Mouse (Mus musculus): ENCODE data around the gene Hif3a.

Hif3a gene

DNA sequence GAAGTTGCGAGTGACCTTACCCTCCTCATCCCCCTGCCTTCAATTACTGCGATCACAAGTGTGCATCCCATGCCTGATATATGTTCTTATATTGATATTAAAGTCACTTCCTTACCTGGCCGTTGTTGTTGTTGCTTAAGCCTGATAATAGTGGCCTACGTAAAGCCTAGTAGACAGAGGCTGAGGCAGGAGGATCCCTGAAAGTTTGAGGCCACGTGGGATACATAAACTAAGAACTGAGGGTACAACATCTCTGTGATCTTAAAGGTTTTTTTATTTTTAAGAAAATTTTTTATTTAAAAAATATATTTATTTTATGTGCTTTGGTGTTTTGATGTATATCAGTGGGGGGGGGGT, 69.8 kb downstream of the Hif3a start, which contains the start of gene Ccdc8:
TSS of gene Ccdc8 (plus strand) at position 258 of the 357 bp plus-strand sequence.
- no peak for DNase-seq (ENCODE audit: low spot score in 2 of 2)

- no peak for DNase-seq (ENCODE audit: low spot score in 2 of 2)
These were observed 70.4 kb downstream of the Hif3a start for GRCm38 (mm10) chr7:16991681-16992450.

- no peak for DNase-seq (ENCODE audit: low spot score in 2 of 2)
These were observed 72.1 kb downstream of the Hif3a start for GRCm38 (mm10) chr7:16990006-16990744.

- DNase-seq (ENCODE audit: low spot score in 2 of 2), result no peak
These were observed 73.8 kb downstream of the Hif3a start for GRCm38 (mm10) chr7:16988405-16988804.

GRCm38 (mm10) chr7:16987541-16988149, 74.6 kb downstream of the Hif3a start:
- DNase-seq (ENCODE audit: low spot score in 2 of 2), result no peak

DNA sequence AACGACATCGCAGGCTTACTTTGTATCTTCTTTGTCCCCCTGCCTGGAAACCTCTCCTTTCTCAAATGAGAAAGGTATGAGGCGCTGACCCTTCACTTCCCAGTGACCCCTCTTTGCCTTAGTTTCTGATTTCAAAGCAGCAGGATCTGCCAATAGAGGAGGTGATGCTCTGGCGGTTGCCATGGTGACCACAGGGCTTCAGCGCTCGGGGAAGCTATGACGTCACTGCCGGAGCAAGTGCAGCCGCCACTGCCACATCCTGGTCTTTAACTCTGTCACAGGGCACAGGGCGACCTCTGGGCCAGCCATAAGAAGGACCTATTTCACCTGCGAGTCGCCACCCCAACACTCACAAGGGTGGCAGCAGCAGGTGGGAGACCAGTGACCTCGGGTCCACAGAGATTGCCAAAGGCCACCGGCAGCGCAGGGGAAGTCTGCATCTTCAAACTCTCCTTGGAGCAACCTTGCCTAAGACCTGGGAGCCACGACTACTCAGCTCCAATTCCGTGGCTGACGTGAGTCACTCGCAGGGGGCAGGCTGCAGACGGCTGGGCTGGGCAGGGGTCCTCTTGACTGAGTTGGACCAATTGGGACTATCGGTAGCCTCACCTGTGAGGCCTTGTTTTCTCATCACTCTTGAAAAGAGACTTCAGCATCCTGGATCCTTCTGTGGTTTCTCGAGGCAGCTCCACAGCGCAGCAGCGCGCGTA, 79.2 kb downstream of the Hif3a start, which contains the start of gene Gm42372:
TSS of gene Gm42372 (plus strand) at position 228 of the 710 bp plus-strand sequence.
- peak; percentile 85 to 86 for DNase-seq (ENCODE audit: low spot score in 2 of 2)

Measured in frontal cortex, postnatal 14 days (tissue).